Mouse (Mus musculus) midbrain, embryonic 14.5 days (tissue): ENCODE measurements at regions not wholly inside any gene's neighbourhood (a gene's known extent, or its start where the extent isn't known, plus 50 kb on each side); places are given as distances from the start of the nearest gene placed in this dataset.

ENCODE experiments used
- ATAC-seq: fragments of 200-750 bp; cut with Nextera tagmentation; 2 replicates; pipeline ENCODE4 v1.8.0; 2017; ENCODE audit warnings: moderate number of reproducible peaks, moderate library complexity; ENCODE audit not compliant: low FRiP score, low TSS enrichment
- DNase-seq: peaks from one replicate; pipeline ENCODE4 v3.0.0-alpha.2; 2015
- H3K27ac ChIP-seq: fragments of 300-500 bp; sonication (generic); replicated peaks from 2 replicates; pipeline ENCODE4 v1.5.1; 2014; ENCODE audit warnings: mild to moderate bottlenecking, low read depth, low read length, moderate library complexity
- H3K27me3 ChIP-seq: fragments of 300-500 bp; sonication (generic); 2 replicates; pipeline ENCODE4 v1.6.1; 2014; ENCODE audit warnings: low read length, control low read depth, mixed read lengths; ENCODE audit not compliant: control insufficient read depth, insufficient read depth
- H3K36me3 ChIP-seq: fragments of 300-500 bp; sonication (generic); 2 replicates; pipeline ENCODE4 v1.6.1; 2014; ENCODE audit warnings: low read length, control low read depth; ENCODE audit not compliant: control insufficient read depth, insufficient read depth
- H3K4me1 ChIP-seq: fragments of 300-500 bp; sonication (generic); 2 replicates; pipeline ENCODE4 v1.6.1; 2014; ENCODE audit warnings: mild to moderate bottlenecking, antibody characterized with exemption, low read length, control low read depth; ENCODE audit not compliant: control insufficient read depth, insufficient read depth
- H3K4me2 ChIP-seq: fragments of 300-500 bp; sonication (generic); 2 replicates; pipeline ENCODE4 v1.6.1; 2014; ENCODE audit warnings: mild to moderate bottlenecking, low read length, moderate library complexity
- H3K4me3 ChIP-seq: fragments of 300-500 bp; sonication (generic); replicated peaks from 2 replicates; pipeline ENCODE4 v1.5.1; 2014; ENCODE audit warnings: low read depth, low read length
- H3K9ac ChIP-seq: fragments of 300-500 bp; sonication (generic); replicated peaks from 2 replicates; pipeline ENCODE4 v1.6.1; 2014; ENCODE audit warnings: mild to moderate bottlenecking, low read length, moderate library complexity
- H3K9me3 ChIP-seq: fragments of 300-500 bp; sonication (generic); 2 replicates; pipeline ENCODE4 v1.6.1; 2016; ENCODE audit warnings: low read length, control low read depth, mixed read lengths; ENCODE audit not compliant: control insufficient read depth
- WGBS: fragments of 180-500 bp; shearing (Covaris S2); extraction: QIAGEN DNeasy Blood & Tissue Kit; methylation state at CpG from one replicate; pipeline ENCODE4 v1.1.7; 2014; 5-methylcytosine and 5-hydroxymethylcytosine counted together

GRCm38 (mm10) chr16:39709387-39710039, 274.6 kb upstream of the Lsamp start:
- Histone ChIP-seq H3K4me2 (no peak overlapping the region), H3K9ac (no peak overlapping the region), H3K4me1 (no peaks in the 10 kb centered on the region), H3K9me3 (no peaks in the 10 kb centered on the region), H3K4me3 (no peak overlapping the region), H3K27ac (no peak overlapping the region), H3K27me3 (no peaks in the 10 kb centered on the region), H3K36me3 (no peaks in the 10 kb centered on the region)
- ATAC-seq = no peak
- 68% methylated on average over 10 of the region's 10 CpGs for WGBS
- DNase-seq = no peak

GRCm38 (mm10) chr16:39727586-39727985, 256.6 kb upstream of the Lsamp start:
- DNase-seq (no peak), ATAC-seq (no peak)
- Histone ChIP-seq H3K4me1 (no peaks in the 10 kb centered on the region), H3K9me3 (no peaks in the 10 kb centered on the region), H3K4me2 (no peak overlapping the region), H3K36me3 (no peaks in the 10 kb centered on the region), H3K9ac (no peak overlapping the region), H3K4me3 (no peak overlapping the region), H3K27ac (no peak overlapping the region), H3K27me3 (no peaks in the 10 kb centered on the region)
- WGBS = 90% methylated on average over 4 of the region's 4 CpGs

GRCm38 (mm10) chr16:39746041-39746736, 238.0 kb upstream of the Lsamp start:
- WGBS = 76% methylated on average over 5 of the region's 5 CpGs
- no peak overlapping the region for H3K27ac ChIP-seq
- ATAC-seq = no peak

GRCm38 (mm10) chr16:39751748-39752147, 232.4 kb upstream of the Lsamp start:
- Histone ChIP-seq H3K4me3 (no peak overlapping the region), H3K36me3 (no peaks in the 10 kb centered on the region), H3K27ac (no peak overlapping the region), H3K27me3 (no peaks in the 10 kb centered on the region), H3K9ac (no peak overlapping the region), H3K9me3 (no peaks in the 10 kb centered on the region), H3K4me2 (no peak overlapping the region), H3K4me1 (no peaks in the 10 kb centered on the region)
- DNase-seq (no peak), ATAC-seq (no peak)
- 86% methylated on average over 2 of the region's 2 CpGs for WGBS

More at GRCm38 (mm10) chr16:39746041-39746736, 238.0 kb upstream of the Lsamp start:
- no peaks in the 10 kb centered on the region for H3K36me3 ChIP-seq
- H3K27me3 ChIP-seq = no peaks in the 10 kb centered on the region
- H3K9me3 ChIP-seq = no peaks in the 10 kb centered on the region
- H3K4me1 ChIP-seq = no peaks in the 10 kb centered on the region
- no peak for DNase-seq
- no peak overlapping the region for H3K4me3 ChIP-seq
- H3K9ac ChIP-seq = no peak overlapping the region
- no peak overlapping the region for H3K4me2 ChIP-seq

GRCm38 (mm10) chr16:39801063-39801462, 183.1 kb upstream of the Lsamp start:
- H3K9ac ChIP-seq = no peak overlapping the region
- H3K36me3 ChIP-seq = no peaks in the 10 kb centered on the region
- 8% methylated on average over 3 of the region's 3 CpGs for WGBS
- no peak overlapping the region for H3K4me3 ChIP-seq
- H3K9me3 ChIP-seq = no peaks in the 10 kb centered on the region
- no peak overlapping the region for H3K27ac ChIP-seq
- H3K4me1 ChIP-seq = no peaks in the 10 kb centered on the region
- ATAC-seq (peak; percentile 46; the same call in 1 of the 2 replicates), DNase-seq (peak; percentile 14)
- no peak overlapping the region for H3K4me2 ChIP-seq
- H3K27me3 ChIP-seq = no peaks in the 10 kb centered on the region

GRCm38 (mm10) chr16:39820131-39820530, 164.0 kb upstream of the Lsamp start:
- Histone ChIP-seq H3K9ac (no peak overlapping the region), H3K27me3 (no peaks in the 10 kb centered on the region), H3K36me3 (no peaks in the 10 kb centered on the region), H3K27ac (no peak overlapping the region), H3K4me2 (no peak overlapping the region), H3K9me3 (no peaks in the 10 kb centered on the region), H3K4me3 (no peak overlapping the region), H3K4me1 (no peaks in the 10 kb centered on the region)
- ATAC-seq (no peak), DNase-seq (no peak)

GRCm38 (mm10) chr16:39834241-39834640, 149.9 kb upstream of the Lsamp start:
- DNase-seq (peak; percentile 55), ATAC-seq (no peak)
- H3K27me3 ChIP-seq = no peaks in the 10 kb centered on the region
- H3K4me3 ChIP-seq = no peak overlapping the region
- WGBS = 15% methylated on average over 3 of the region's 3 CpGs
- no peaks in the 10 kb centered on the region for H3K4me1 ChIP-seq
- H3K27ac ChIP-seq = peak overlapping the region; percentile 61; the same call in 1 of the 2 replicates
- no peak overlapping the region for H3K9ac ChIP-seq
- H3K36me3 ChIP-seq = no peaks in the 10 kb centered on the region
- no peak overlapping the region for H3K4me2 ChIP-seq
- no peaks in the 10 kb centered on the region for H3K9me3 ChIP-seq

GRCm38 (mm10) chr16:39881525-39881924, 102.6 kb upstream of the Lsamp start:
- ATAC-seq = no peak
- H3K4me1 ChIP-seq = no peaks in the 10 kb centered on the region
- H3K9ac ChIP-seq = no peak overlapping the region
- no peak overlapping the region for H3K27ac ChIP-seq
- no peak for DNase-seq
- H3K4me3 ChIP-seq = no peak overlapping the region
- no peak overlapping the region for H3K4me2 ChIP-seq
- no peaks in the 10 kb centered on the region for H3K9me3 ChIP-seq
- H3K36me3 ChIP-seq = no peaks in the 10 kb centered on the region
- WGBS = 80% methylated on average over 5 of the region's 5 CpGs
- no peaks in the 10 kb centered on the region for H3K27me3 ChIP-seq

- Histone ChIP-seq H3K9ac (no peak overlapping the region), H3K9me3 (no peaks in the 10 kb centered on the region), H3K4me2 (no peak overlapping the region), H3K27me3 (no peaks in the 10 kb centered on the region), H3K4me3 (no peak overlapping the region), H3K4me1 (no peaks in the 10 kb centered on the region), H3K36me3 (no peaks in the 10 kb centered on the region), H3K27ac (no peak overlapping the region)
- WGBS = 85% methylated on average over 1 of the region's 1 CpGs
- DNase-seq (no peak), ATAC-seq (no peak)
These were observed 96.2 kb upstream of the Lsamp start for GRCm38 (mm10) chr16:39887944-39888343.
